Mouse (Mus musculus): Measurements from ENCODE around the gene Med24. TPM values are rescaled to one million over a fixed set of nuclear protein-coding genes. Genes with fewer than 3 reads are reported as not detected.

Gene Med24
- polyA plus RNA-seq, 1 experiment from 2014 or later: 64.7 TPM

DNA sequence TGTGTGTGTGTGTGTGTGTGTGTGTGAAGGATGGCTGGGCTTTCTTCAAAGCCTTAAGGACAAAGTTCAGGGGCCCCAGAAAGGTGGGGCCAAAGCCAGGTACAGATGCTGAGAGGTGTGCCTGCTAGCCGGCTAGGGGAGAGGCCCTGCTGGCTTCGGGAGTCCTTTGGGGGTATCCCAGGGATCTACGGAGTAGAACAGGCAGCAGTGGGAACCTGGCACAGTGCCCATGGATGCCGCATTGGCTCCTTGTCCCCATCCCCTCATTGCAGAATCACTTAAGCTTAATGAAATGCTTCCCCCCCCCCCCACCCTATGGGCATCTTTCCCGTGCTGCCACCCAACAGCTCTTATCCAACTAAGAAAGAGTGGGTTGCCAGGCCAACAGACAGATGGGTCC is 20.5 kb upstream of the Med24 start:
- H3K4me1 ChIP-seq: peaks cover 99% of the 10 kb centered on the region
- no peaks in the 10 kb centered on the region for H3K27me3 ChIP-seq
- ATAC-seq (replicated peaks; ENCODE audit: low FRiP score): no peak
- H3K36me3 ChIP-seq: peaks cover 14% of the 10 kb centered on the region
- H3K9ac ChIP-seq: no peak overlapping the region
- no peaks in the 10 kb centered on the region for H3K9me3 ChIP-seq (replicated peaks)
- no peak overlapping the region for H3K4me3 ChIP-seq (replicated peaks)
- 63% methylated on average over 5 of the region's 5 CpGs for WGBS
- peak overlapping the region; percentile 34; the same call in 1 of the 2 replicates for H3K4me2 ChIP-seq
- H3K27ac ChIP-seq: peak overlapping the region; percentile 76

DNA sequence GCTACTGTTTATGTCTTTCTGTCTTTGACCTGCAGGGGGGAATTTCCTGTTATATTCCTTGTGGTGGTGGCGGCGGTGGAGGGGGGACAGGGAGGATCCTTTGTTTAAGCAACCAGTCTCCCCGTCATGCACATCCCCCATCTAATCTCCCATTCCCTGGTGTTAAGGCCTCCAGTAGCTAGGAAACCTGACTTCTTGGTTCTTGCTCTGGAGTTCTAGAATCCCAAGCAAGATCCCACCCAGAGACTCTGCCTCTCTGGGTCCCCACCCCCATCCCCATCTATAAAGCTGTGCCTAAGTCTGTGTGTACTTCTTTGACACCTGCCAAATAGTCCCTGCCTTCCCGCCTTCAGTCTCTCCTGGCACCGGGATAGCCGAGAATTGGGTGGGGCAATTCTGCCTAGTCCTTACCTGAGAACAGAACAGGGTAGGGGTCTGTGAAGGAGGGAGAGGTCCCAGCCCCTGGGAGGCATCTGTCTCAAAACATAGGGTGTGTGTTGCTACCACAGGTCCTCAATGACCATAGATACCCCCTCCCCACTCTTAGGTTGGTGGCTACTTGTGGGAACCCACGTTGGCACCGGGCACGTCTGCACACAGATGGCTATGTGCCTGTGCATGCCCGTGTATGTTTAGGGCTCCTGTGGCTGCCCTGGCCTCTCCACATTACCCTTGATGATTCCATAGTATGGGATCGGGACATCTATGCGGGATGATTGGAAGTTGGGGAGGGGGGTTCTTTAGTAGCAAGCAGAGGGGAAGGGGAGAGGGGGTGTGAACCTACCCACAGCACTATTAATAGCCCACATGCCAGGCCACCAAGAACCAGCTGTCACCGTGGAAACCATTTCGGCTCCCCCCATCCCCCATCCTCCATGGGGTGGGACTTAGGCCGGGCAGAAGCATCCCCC is 19.5 kb upstream of the Med24 start:
- no peaks in the 10 kb centered on the region for H3K9me3 ChIP-seq (replicated peaks)
- no peak for ATAC-seq (replicated peaks; ENCODE audit: low FRiP score)
- H3K27me3 ChIP-seq: no peaks in the 10 kb centered on the region
- H3K36me3 ChIP-seq: peaks cover 7% of the 10 kb centered on the region
- no peak overlapping the region for H3K4me3 ChIP-seq (replicated peaks)
- H3K27ac ChIP-seq: peak overlapping the region; percentile 88
- peaks cover 99% of the 10 kb centered on the region for H3K4me1 ChIP-seq
- H3K4me2 ChIP-seq: peak overlapping the region; percentile 34
- 35% methylated on average over 15 of the region's 15 CpGs for WGBS
- H3K9ac ChIP-seq: peak overlapping the region; percentile 26; the same call in 1 of the 2 replicates

GRCm38 (mm10) chr11:98747804-98748505 is 18.7 kb upstream of the Med24 start:
- ATAC-seq (replicated peaks; ENCODE audit: low FRiP score): no peak
- Histone ChIP-seq H3K27me3 (no peaks in the 10 kb centered on the region), H3K9me3 (replicated peaks) (no peaks in the 10 kb centered on the region), H3K4me2 (peak overlapping the region; percentile 34), H3K4me1 (peaks cover 99% of the 10 kb centered on the region), H3K4me3 (replicated peaks) (peak overlapping the region; percentile 1; the same call in 1 of the 2 replicates), H3K9ac (peak overlapping the region; percentile 26; the same call in 1 of the 2 replicates), H3K36me3 (no peaks in the 10 kb centered on the region), H3K27ac (peak overlapping the region; percentile 88)
- 24% methylated on average over 6 of the region's 6 CpGs for WGBS

- H3K36me3 ChIP-seq: no peaks in the 10 kb centered on the region
- 0 out of 2 replicates have a peak overlapping the region, but pooled peaks have one; percentile 14 for H3K9ac ChIP-seq
- peak overlapping the region; percentile 85 for H3K27ac ChIP-seq
- H3K9me3 ChIP-seq (replicated peaks): no peaks in the 10 kb centered on the region
- ATAC-seq (replicated peaks; ENCODE audit: low FRiP score): peak; percentile 57
- no peaks in the 10 kb centered on the region for H3K27me3 ChIP-seq
- H3K4me1 ChIP-seq: peaks cover 99% of the 10 kb centered on the region
- peak overlapping the region; percentile 28 for H3K4me3 ChIP-seq (replicated peaks)
- H3K4me2 ChIP-seq: peak overlapping the region; percentile 59
- WGBS: 5% methylated on average over 19 of the region's 19 CpGs
These were observed 17.8 kb upstream of the Med24 start for GRCm38 (mm10) chr11:98746855-98747693.

DNA sequence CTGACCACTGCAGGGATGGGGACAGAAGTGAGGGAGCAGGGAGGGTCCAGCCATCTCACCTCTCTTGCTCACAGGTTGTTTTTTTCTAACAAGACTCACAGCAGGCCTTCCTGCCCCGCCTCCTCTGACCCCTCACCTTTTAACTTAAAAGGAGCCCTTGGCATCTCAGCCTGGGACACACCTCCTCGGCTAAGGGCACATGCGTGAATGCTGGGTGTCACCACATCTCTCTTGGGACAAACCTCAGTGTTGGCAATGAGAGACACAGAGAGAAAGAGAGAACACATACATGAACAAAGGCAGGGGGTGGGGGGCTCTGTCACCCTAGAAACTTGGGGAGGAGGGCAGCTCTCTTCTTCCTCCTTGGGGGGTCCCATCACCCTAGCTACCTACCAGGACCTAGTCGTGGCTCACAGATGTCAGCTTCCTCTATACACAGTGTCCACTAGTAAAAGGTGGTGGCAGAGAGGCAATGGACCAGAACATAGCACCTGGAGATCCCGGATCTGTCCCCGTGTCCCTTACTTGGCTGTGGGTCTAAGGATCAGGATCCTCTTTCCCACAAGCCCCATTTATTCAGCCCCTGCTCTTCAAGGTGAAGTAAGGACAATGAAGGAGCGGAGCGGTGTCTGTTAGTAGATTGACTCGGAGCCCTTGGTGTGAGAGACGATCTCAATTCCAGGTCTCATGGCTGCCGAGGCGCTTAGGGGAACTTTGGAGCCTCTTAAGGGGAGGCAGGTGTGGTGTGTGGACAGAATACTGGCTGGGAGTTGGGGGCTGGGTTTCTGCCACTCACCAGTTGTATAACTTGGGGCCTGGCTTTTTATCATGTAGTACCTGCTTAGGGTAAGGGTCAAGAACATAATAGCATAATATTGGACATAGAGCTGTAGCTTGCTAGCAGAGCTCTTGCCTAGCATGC is 17.0 kb upstream of the Med24 start:
- Histone ChIP-seq H3K4me2 (peak overlapping the region; percentile 59), H3K36me3 (no peaks in the 10 kb centered on the region), H3K9me3 (replicated peaks) (no peaks in the 10 kb centered on the region), H3K4me3 (replicated peaks) (0 out of 2 replicates have a peak overlapping the region, but pooled peaks have one; percentile 28), H3K27ac (peak overlapping the region; percentile 85), H3K4me1 (peaks cover 93% of the 10 kb centered on the region), H3K9ac (no peak overlapping the region), H3K27me3 (no peaks in the 10 kb centered on the region)
- ATAC-seq (replicated peaks; ENCODE audit: low FRiP score): no peak
- 45% methylated on average over 12 of the region's 12 CpGs for WGBS

DNA sequence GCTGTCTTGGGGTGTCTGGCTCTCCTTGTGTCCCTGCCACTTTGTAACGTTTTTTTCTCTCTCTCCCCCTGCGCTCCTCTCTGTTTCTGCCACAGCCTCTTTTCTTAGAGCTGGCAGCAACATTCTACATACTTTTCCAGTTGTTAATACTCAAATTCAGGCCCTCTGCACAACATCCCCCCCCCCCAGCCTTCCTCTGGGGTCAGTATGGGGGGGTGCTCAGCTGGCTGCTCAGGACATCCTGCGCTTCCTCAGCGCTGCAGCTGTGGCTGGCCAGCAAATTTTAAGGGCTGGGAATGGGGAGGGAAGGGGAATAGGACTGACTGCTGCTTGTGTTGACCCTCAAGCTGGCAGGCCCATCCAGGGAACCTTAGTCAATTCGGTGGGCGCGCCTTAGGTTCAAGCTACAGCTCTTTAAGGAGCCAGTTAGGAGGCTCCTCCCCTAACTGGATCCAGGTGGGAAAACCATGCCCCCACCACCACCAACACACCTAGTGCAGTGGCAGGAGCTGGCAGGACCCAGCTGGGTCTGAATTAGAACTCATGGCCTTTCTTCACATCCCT is 15.3 kb upstream of the Med24 start:
- Histone ChIP-seq H3K9ac (peak overlapping the region; percentile 90; the same call in 1 of the 2 replicates), H3K36me3 (no peaks in the 10 kb centered on the region), H3K27ac (peak overlapping the region; percentile 95), H3K4me1 (peaks cover 92% of the 10 kb centered on the region), H3K9me3 (replicated peaks) (no peaks in the 10 kb centered on the region), H3K4me2 (peak overlapping the region; percentile 84), H3K4me3 (replicated peaks) (peak overlapping the region; percentile 93), H3K27me3 (no peaks in the 10 kb centered on the region)
- ATAC-seq (replicated peaks; ENCODE audit: low FRiP score): no peak
- 38% methylated on average over 7 of the region's 7 CpGs for WGBS

DNA sequence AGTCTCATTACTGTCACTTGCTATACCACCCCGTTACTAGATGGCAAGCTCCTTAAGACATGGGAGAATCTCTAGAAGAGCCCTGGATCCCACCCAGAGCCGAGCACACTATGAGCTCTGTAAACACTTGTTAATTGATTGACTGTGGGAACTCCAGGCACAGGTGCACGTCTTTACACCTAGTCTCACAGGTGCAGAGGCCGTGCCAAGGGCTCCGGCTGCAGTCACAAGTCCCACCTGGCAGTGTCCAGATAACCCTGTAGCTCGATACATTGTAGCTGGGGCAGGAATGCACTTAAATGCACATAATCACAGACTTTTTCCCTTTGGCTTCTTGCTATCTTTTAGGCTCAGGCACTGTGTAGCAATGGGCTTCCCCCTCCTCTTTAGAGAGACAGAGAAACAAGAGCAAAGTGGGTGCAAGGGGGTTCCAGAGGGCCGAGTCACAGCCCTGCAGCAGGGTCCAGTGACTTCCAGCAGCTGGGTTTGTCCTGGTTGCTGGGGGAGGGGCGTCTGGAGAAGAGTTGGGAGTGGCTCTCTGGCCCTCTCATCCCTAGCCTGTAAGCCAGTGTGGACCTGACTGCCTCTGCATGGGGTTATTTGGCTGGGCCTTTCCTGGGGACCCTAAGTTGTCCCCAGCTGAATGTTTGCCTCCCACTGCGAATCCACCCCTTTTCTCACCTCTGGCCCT is 14.6 kb upstream of the Med24 start:
- Histone ChIP-seq H3K4me1 (peaks cover 84% of the 10 kb centered on the region), H3K9ac (peak overlapping the region; percentile 90), H3K4me3 (replicated peaks) (peak overlapping the region; percentile 93), H3K27me3 (no peaks in the 10 kb centered on the region), H3K4me2 (peak overlapping the region; percentile 84), H3K9me3 (replicated peaks) (no peaks in the 10 kb centered on the region), H3K27ac (peak overlapping the region; percentile 95), H3K36me3 (no peaks in the 10 kb centered on the region)
- peak; percentile 38 for ATAC-seq (replicated peaks; ENCODE audit: low FRiP score)
- WGBS: 7% methylated on average over 9 of the region's 9 CpGs

GRCm38 (mm10) chr11:98742397-98743291 is 13.4 kb upstream of the Med24 start:
- no peaks in the 10 kb centered on the region for H3K9me3 ChIP-seq (replicated peaks)
- H3K4me2 ChIP-seq: peak overlapping the region; percentile 84
- peak overlapping the region; percentile 93 for H3K4me3 ChIP-seq (replicated peaks)
- peak overlapping the region; percentile 95 for H3K27ac ChIP-seq
- WGBS: 4% methylated on average over 16 of the region's 21 CpGs
- H3K9ac ChIP-seq: peak overlapping the region; percentile 90
- H3K36me3 ChIP-seq: no peaks in the 10 kb centered on the region
- peaks cover 73% of the 10 kb centered on the region for H3K4me1 ChIP-seq
- ATAC-seq (replicated peaks; ENCODE audit: low FRiP score): 0 out of 2 replicates have a peak, but pooled peaks have one; percentile 4
- H3K27me3 ChIP-seq: no peaks in the 10 kb centered on the region

DNA sequence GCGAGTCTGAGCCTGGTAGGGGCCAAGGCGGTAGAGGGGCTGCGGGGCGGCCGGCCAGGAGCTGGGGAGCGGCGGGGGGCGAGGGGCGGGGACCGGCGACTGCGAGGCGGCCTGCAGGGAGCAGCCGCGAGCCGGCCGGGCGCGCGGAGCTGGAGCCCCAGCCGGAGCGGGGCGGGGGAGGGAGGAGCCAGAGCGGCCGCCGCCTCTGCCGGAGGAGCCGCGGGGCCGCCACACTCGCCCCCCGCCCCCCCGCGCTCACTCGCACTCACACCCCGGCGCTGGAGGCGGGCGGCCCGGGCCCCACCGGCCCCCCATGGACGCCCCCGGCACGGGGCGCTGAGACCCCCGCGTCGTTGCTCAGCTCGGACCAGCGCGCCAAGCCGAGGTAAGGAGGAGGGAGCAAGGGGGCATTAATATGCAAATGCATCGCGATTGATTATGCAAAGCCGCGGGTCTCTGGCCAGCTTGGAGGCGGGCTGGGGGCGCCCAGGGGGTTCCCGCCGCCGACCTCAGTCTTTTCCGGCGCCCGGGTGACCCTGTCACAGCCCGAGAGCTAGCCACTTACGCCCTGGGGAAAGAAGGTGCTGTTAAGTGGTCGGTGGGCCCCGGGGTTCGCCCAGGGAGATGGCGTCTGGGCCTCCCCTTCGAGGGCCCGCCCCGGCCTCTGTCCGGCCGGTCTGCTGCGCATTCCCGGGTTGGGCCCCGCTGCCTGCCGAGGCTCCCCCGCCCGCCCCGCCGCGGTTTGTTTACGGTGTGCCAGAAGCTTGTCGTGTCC is 12.6 kb upstream of the Med24 start:
- under 1% methylated on average over 84 of the region's 86 CpGs for WGBS
- Histone ChIP-seq H3K9me3 (replicated peaks) (no peaks in the 10 kb centered on the region), H3K9ac (peak overlapping the region; percentile 90), H3K27me3 (no peaks in the 10 kb centered on the region), H3K36me3 (no peaks in the 10 kb centered on the region), H3K27ac (peak overlapping the region; percentile 95), H3K4me1 (peaks cover 65% of the 10 kb centered on the region), H3K4me3 (replicated peaks) (peak overlapping the region; percentile 93), H3K4me2 (peak overlapping the region; percentile 84)
- peak; percentile 79 for ATAC-seq (replicated peaks; ENCODE audit: low FRiP score)

Data from kidney, embryonic 15.5 days (tissue).